Mouse (Mus musculus) T-helper 1 cell (primary cell): ENCODE measurements around the gene Olfr1193.
"Not testable (repeated sequence)": the region's sequence is repeated elsewhere in the genome, so short reads cannot be mapped to it uniquely, and the experiment has no call there.

Source experiments
- in situ Hi-C: fragments of 300-600 bp; cut with MboI, MseI; formaldehyde crosslinking; loops from one replicate; pipeline ENCODE4 v1.15.1; 2025; ENCODE audit warnings: high pct_unique_total_duplicates

Olfr1193 gene

DNA sequence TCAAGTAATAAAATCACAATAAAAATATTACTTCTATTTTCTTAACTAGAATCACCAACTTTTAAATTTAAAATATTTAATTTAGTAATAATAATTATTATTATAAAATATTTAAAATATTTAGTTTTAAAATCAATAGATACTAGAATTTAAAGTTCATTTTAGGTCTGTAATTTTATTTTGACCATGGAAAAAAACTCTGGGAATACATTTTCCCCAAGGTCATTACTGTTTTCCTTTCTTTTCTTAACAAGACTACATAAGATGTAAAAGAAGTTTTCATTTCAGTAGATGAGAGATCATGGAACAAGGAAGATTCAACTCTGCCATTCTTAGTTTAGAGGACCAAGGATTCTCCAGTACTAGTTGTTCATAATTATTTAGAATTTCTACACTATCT lies at the start of gene Olfr1193:
Olfr1193 (plus strand) TSS at position 301 of the 400 bp plus-strand sequence.
- in situ Hi-C loops: not testable (repeated sequence)

DNA sequence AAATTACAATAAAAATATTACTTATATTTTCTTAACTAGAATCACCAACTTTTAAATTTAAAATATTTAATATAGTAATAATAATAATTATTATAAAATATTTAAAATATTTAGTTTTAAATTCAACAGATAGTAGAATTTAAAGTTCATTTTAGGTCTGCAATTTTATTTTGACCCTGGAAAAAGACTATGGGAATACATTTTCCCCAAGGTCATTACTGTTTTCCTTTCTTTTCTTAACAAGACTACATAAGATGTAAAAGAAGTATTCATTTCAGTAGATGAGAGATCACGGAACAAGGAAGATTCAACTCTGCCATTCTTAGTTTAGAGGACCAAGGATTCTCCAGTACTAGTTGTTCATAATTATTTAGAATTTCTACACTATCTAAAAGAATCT lies 35.2 kb upstream of the Olfr1193 start, which contains the start of gene Olfr1191-ps1:
Olfr1191-ps1 (plus strand) TSS at position 301 of the 400 bp plus-strand sequence.
- in situ Hi-C loops: not testable (repeated sequence)

DNA sequence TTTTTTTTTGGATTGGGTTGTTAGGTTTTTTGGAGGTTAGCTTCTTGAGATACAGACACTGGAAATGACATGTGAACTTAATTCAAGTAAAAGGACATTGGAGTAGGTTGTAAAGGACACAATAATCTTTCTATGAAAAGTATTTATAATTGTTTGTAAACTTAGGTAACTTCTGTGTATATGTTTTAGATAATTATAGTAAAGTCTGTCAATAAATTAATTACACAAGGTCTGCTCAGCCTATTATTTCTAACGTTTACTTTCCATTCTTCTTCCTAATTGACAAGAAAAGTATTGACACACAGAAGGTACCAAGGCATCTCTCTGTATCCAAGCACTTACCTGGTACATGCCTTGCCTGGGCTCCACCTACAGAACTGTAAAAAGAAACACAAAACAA lies 27.2 kb upstream of the Olfr1193 start, which contains the start of gene Olfr1192-ps1:
Olfr1192-ps1 (plus strand) TSS at position 301 of the 400 bp plus-strand sequence.
- in situ Hi-C loops: no loop called here

DNA sequence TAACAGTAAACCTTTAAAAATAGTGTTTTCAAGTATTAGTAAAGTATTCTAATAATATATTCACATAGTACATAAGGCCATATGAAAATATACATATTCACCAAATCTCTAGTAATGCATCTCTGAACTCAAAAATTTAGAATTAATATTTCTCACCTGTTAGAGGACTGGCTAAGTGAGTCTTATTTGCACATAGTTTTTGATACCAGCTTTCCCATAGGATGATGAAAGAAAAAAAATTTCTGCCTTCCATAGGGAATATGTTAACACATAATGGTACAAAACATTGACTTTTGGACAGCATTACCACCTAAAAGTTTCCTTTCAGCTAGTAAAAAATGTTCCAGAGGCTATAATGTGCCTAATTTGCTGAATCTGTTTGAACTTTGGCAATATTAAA lies 13.7 kb downstream of the Olfr1193 start, which contains the start of gene Olfr1195:
Olfr1195 (minus strand) TSS at position 101 of the 400 bp plus-strand sequence.
- in situ Hi-C loops: no loop called here

DNA sequence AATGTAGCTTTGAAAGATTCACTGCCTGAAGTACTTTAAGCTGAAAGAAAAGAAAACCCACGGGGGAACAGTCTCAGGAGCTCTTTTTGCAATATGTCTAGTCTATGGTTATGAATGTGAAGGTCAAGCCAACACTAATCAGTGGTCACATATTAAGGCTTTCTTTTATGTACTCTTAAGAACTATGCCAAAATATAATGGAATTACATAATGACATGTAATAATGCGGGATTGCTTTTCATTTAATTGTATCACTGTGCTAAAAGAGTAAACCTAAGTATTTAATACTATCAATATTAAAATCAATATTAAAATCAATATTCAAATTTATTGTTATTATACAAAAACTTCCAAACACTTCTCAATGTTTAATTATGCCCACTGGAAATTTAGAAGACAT lies 29.1 kb downstream of the Olfr1193 start, which contains the start of gene Olfr1196:
Olfr1196 (minus strand) TSS at position 101 of the 400 bp plus-strand sequence.
- in situ Hi-C loops: no loop called here
